Mouse (Mus musculus): ENCODE measurements around the gene Tarbp2. TPM values are rescaled to one million over a fixed set of nuclear protein-coding genes. Genes with fewer than 3 reads are reported as not detected.

Gene Tarbp2
- total and polyA plus RNA-seq, 2 experiments from 2014 or later = 78.4 to 107 TPM

DNA sequence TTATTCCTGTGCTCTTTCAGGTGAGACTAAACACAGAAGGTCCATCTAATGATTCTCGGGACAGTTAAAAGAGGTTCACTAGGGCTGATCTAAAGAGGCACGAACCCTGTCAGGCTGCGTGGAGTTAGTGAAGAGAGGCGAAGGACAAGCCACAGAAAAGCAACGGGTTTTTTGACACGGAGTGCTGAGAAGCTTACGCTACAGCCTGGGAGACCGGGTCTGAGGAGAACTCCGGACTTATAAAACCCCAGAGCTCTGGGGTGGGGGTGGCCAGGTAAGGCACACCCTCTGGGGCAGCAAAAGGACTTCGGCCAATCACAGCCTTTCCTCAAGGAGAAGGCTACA, 389 bp upstream of the Tarbp2 start:
- TF ChIP-seq CTCF (IDR thresholded peaks at IDR 0.05) = no peak
- DNase-seq (ENCODE audit: low spot score) = no peak
- H3K4me1 ChIP-seq (ENCODE audit: insufficient read depth, low read length) = peaks cover 18% of the 10 kb centered on the region
- H3K27ac ChIP-seq (ENCODE audit: low read depth, low read length) = peak overlapping the region; percentile 99
- H3K36me3 ChIP-seq (ENCODE audit: insufficient read depth, low read length) = peaks cover 12% of the 10 kb centered on the region; the same call in 1 of the 2 replicates
- WGBS = under 1% methylated on average over 10 of the region's 10 CpGs
- peak overlapping the region; percentile 86 for H3K9ac ChIP-seq (replicated peaks; ENCODE audit: low read length, poor library complexity, severe bottlenecking)
- no peaks in the 10 kb centered on the region for H3K9me3 ChIP-seq (ENCODE audit: low read length)
- ATAC-seq (ENCODE audit: low FRiP score) = no peak
- peak overlapping the region; percentile 66 for H3K4me3 ChIP-seq (ENCODE audit: low read depth, low read length)
- no peaks in the 10 kb centered on the region for H3K27me3 ChIP-seq (ENCODE audit: insufficient read depth, low read length)
- H3K4me2 ChIP-seq (ENCODE audit: low read depth, low read length, poor library complexity, severe bottlenecking) = peak overlapping the region; percentile 80

DNA sequence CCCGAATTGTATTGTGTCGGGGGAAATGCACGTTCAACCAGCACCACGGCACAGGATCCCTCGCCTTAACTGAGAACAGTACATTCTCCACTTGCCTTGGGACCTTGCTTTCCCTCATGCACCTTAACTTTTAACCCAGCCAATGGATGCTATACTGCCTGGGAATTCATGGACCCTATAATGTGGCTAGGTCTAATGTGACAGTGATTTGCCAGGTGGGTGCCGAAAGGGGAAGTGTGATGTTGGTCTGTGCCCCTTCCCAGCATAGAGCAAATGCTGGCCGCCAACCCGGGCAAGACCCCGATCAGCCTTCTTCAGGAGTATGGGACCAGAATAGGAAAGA, 838 bp downstream of the Tarbp2 start:
- Histone ChIP-seq H3K27me3 (ENCODE audit: insufficient read depth, low read length) (no peaks in the 10 kb centered on the region), H3K27ac (ENCODE audit: low read depth, low read length) (peak overlapping the region; percentile 99), H3K4me3 (ENCODE audit: low read depth, low read length) (peak overlapping the region; percentile 66), H3K36me3 (ENCODE audit: insufficient read depth, low read length) (peaks cover 16% of the 10 kb centered on the region), H3K9ac (replicated peaks; ENCODE audit: low read length, poor library complexity, severe bottlenecking) (peak overlapping the region; percentile 87), H3K4me1 (ENCODE audit: insufficient read depth, low read length) (peaks cover 18% of the 10 kb centered on the region), H3K4me2 (ENCODE audit: low read depth, low read length, poor library complexity, severe bottlenecking) (peak overlapping the region; percentile 80), H3K9me3 (ENCODE audit: low read length) (no peaks in the 10 kb centered on the region)
- ATAC-seq (ENCODE audit: low FRiP score) (no peak), DNase-seq (ENCODE audit: low spot score) (no peak)
- WGBS = 20% methylated on average over 9 of the region's 9 CpGs
- TF ChIP-seq CTCF (IDR thresholded peaks at IDR 0.05) = no peak

DNA sequence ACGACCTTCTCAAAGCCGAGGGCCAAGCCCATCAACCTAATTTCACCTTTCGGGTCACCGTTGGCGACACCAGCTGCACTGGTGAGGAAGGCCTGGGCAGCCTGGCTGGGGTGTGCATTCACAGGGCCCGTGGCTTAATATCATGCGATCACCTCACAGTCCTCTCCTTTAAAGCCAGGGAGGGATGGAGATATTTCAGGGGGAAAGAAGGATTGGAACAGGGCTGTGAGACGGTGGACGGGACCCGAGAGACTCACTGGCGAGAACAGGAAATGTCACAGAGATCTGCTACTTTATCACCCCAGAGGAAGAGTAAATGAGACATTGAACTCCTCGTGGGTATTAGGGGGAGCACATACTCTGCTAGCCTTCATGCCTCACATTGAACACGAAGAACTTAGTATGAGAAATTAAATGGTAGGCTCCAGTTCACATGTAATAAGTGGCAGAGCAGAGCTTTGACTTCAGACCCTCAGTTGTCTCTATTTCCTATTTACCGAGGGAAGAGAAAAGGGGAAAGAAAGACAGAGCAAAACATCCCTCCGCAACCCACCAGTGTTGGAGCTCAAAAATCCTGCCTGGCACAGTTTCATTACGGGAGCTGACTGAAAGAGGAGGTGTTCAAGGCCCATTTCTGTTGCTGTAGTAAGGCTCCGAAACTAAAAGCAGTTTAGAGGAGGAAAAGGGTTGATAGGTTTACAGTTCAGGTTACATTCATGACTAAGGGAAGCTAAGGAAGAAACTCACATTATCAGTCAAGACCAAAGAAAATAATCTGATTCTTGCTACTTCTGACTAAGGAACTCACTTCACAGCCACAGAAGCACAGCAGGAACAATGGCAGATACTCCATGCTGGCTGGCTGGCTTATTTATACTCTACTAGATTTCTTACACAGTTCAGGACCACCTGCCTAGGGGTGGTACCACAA, 1.5 kb downstream of the Tarbp2 start:
- peaks cover 20% of the 10 kb centered on the region for H3K36me3 ChIP-seq (ENCODE audit: insufficient read depth, low read length)
- H3K4me1 ChIP-seq (ENCODE audit: insufficient read depth, low read length) = peaks cover 17% of the 10 kb centered on the region
- H3K27me3 ChIP-seq (ENCODE audit: insufficient read depth, low read length) = no peaks in the 10 kb centered on the region
- H3K4me2 ChIP-seq (ENCODE audit: low read depth, low read length, poor library complexity, severe bottlenecking) = peak overlapping the region; percentile 80
- H3K9ac ChIP-seq (replicated peaks; ENCODE audit: low read length, poor library complexity, severe bottlenecking) = peak overlapping the region; percentile 87
- peak overlapping the region; percentile 99 for H3K27ac ChIP-seq (ENCODE audit: low read depth, low read length)
- peak overlapping the region; percentile 66 for H3K4me3 ChIP-seq (ENCODE audit: low read depth, low read length)
- no peaks in the 10 kb centered on the region for H3K9me3 ChIP-seq (ENCODE audit: low read length)
- 72% methylated on average over 15 of the region's 17 CpGs for WGBS
- ATAC-seq (ENCODE audit: low FRiP score) (no peak), DNase-seq (ENCODE audit: low spot score) (no peak)
- TF ChIP-seq CTCF (IDR thresholded peaks at IDR 0.05) = no peak

DNA sequence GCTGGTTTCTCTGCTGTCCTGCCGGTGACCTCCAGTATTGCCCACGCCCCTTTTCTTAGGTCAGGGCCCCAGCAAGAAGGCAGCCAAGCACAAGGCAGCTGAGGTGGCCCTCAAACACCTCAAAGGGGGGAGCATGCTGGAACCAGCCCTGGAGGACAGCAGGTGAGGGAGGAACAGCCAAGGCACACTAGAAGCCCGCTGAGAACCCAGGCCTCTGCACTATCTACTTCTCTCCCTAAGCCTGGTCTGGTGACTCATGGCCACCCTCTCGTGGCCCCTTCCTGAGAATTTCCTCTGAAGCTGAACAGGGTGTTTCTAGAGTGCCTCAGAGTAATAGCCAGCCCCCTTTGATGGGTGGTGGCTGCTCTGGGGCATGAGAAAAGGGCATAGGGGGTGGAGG, 2.4 kb downstream of the Tarbp2 start:
- H3K36me3 ChIP-seq (ENCODE audit: insufficient read depth, low read length) = peaks cover 21% of the 10 kb centered on the region
- ATAC-seq (ENCODE audit: low FRiP score) = no peak
- H3K4me1 ChIP-seq (ENCODE audit: insufficient read depth, low read length) = peaks cover 10% of the 10 kb centered on the region
- H3K27ac ChIP-seq (ENCODE audit: low read depth, low read length) = no peak overlapping the region
- H3K27me3 ChIP-seq (ENCODE audit: insufficient read depth, low read length) = no peaks in the 10 kb centered on the region
- DNase-seq (ENCODE audit: low spot score) = no peak
- no peak overlapping the region for H3K4me2 ChIP-seq (ENCODE audit: low read depth, low read length, poor library complexity, severe bottlenecking)
- H3K9me3 ChIP-seq (ENCODE audit: low read length) = no peaks in the 10 kb centered on the region
- H3K9ac ChIP-seq (replicated peaks; ENCODE audit: low read length, poor library complexity, severe bottlenecking) = no peak overlapping the region
- 91% methylated on average over 4 of the region's 4 CpGs for WGBS
- H3K4me3 ChIP-seq (ENCODE audit: low read depth, low read length) = no peak overlapping the region
- no peak for TF ChIP-seq CTCF (IDR thresholded peaks at IDR 0.05)

DNA sequence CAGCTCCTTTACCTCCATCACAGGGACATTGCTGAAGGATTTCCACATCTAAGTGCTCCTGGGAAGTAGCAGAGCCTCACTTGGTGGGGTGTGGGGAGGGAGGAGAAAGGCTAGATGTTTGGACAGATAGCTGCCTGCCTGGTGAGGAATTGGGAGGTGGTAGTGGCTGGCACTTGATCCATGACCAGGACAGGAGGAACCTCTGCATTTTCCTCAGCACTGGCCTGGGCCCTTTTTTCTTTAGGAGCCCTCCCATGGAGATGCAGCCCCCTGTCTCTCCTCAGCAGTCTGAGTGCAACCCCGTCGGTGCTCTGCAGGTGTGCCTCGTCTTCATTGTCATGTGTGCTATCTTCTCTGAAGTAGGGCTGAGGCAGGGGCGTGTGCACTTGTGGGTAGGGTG, 3.5 kb downstream of the Tarbp2 start:
- Histone ChIP-seq H3K4me3 (ENCODE audit: low read depth, low read length) (no peak overlapping the region), H3K4me2 (ENCODE audit: low read depth, low read length, poor library complexity, severe bottlenecking) (no peak overlapping the region), H3K27ac (ENCODE audit: low read depth, low read length) (no peak overlapping the region), H3K9me3 (ENCODE audit: low read length) (no peaks in the 10 kb centered on the region), H3K36me3 (ENCODE audit: insufficient read depth, low read length) (peaks cover 21% of the 10 kb centered on the region), H3K9ac (replicated peaks; ENCODE audit: low read length, poor library complexity, severe bottlenecking) (no peak overlapping the region), H3K27me3 (ENCODE audit: insufficient read depth, low read length) (no peaks in the 10 kb centered on the region), H3K4me1 (ENCODE audit: insufficient read depth, low read length) (peaks cover 6% of the 10 kb centered on the region)
- 82% methylated on average over 4 of the region's 4 CpGs for WGBS
- ATAC-seq (ENCODE audit: low FRiP score) (no peak), DNase-seq (ENCODE audit: low spot score) (no peak)
- TF ChIP-seq CTCF (IDR thresholded peaks at IDR 0.05) = no peak

DNA sequence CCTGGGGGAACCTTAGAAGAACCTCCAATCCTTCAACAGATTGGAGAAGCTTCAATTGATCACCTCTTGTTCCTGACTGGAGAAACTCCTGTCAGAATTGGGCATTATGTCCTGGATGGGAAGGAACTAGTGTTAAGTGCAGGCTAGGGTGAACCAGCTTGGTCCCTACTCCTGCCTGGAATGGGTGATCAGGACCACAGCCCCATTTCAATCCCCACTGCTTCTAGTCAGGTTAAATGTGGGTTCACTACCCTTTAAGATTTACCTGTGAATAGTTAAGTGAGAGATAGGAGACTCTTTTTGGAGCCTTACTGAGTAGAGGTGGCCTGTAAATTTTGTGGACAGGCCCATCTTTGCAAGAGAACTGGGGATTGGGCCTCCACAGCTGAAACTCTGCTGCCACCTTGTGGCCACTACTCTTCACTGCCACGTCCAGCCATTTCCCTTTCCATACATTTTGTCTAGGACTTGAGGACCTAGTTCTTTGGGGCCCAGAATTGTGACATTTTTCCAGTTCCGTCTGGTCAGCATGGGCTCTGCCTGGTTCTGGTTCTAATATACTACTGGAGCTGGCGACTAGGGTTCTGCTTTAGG, 7.0 kb downstream of the Tarbp2 start, which contains the start of gene Npff:
Gene Npff (minus strand): TSS at position 51 of the 594 bp plus-strand sequence.
- 2% methylated on average over 3 of the region's 3 CpGs for WGBS
- H3K27me3 ChIP-seq (ENCODE audit: insufficient read depth, low read length) = no peaks in the 10 kb centered on the region
- 0 out of 2 replicates have a peak within 1 kb of the TSS, but pooled peaks have one; percentile 18 for H3K27ac ChIP-seq (ENCODE audit: low read depth, low read length)
- no peaks in the 10 kb centered on the region for H3K4me1 ChIP-seq (ENCODE audit: insufficient read depth, low read length)
- no peak within 1 kb of the TSS for H3K4me2 ChIP-seq (ENCODE audit: low read depth, low read length, poor library complexity, severe bottlenecking)
- DNase-seq (ENCODE audit: low spot score) (peak; percentile 87), ATAC-seq (ENCODE audit: low FRiP score) (no peak)
- no peak within 1 kb of the TSS for H3K4me3 ChIP-seq (ENCODE audit: low read depth, low read length)
- peaks cover 45% of the 10 kb centered on the region for H3K36me3 ChIP-seq (ENCODE audit: insufficient read depth, low read length)
- peak; percentile 99 for TF ChIP-seq CTCF (IDR thresholded peaks at IDR 0.05)
- no peaks in the 10 kb centered on the region for H3K9me3 ChIP-seq (ENCODE audit: low read length)
- no peak within 1 kb of the TSS for H3K9ac ChIP-seq (replicated peaks; ENCODE audit: low read length, poor library complexity, severe bottlenecking)
